Mouse (Mus musculus) heart, embryonic 16.5 days (tissue): ENCODE data around the gene Rnd2. TPM values are rescaled to one million over a fixed set of nuclear protein-coding genes. Genes with fewer than 3 reads are reported as not detected.
A peak's percentile ranks its signal among the peaks of the same experiment; 100 is the strongest.
"Not testable (repeated sequence)": the region's sequence is repeated elsewhere in the genome, so short reads cannot be mapped to it uniquely, and the experiment has no call there.

Source experiments
- ATAC-seq: fragments of 200-750 bp; cut with Nextera tagmentation; replicated peaks from 2 replicates; pipeline ENCODE4 v1.8.0; 2017; ENCODE audit warnings: moderate number of reproducible peaks; ENCODE audit not compliant: insufficient read depth, low FRiP score; ENCODE audit errors: extremely low read depth
- H3K27ac ChIP-seq: fragments of 300-500 bp; sonication (generic); 2 replicates; pipeline ENCODE4 v1.5.1; 2014; ENCODE audit warnings: mild to moderate bottlenecking, low read length, control low read depth, moderate library complexity
- H3K27me3 ChIP-seq: fragments of 300-500 bp; sonication (generic); 2 replicates; pipeline ENCODE4 v1.6.1; 2014; ENCODE audit warnings: low read length, mixed read lengths; ENCODE audit not compliant: control insufficient read depth, insufficient read depth
- H3K36me3 ChIP-seq: fragments of 300-500 bp; sonication (generic); 2 replicates; pipeline ENCODE4 v1.6.1; 2014; ENCODE audit not compliant: control insufficient read depth, insufficient read depth
- H3K4me1 ChIP-seq: fragments of 300-500 bp; sonication (generic); 2 replicates; pipeline ENCODE4 v1.6.1; 2014; ENCODE audit warnings: low read length, mixed read lengths; ENCODE audit not compliant: control insufficient read depth, insufficient read depth
- H3K4me2 ChIP-seq: fragments of 300-500 bp; sonication (generic); 2 replicates; pipeline ENCODE4 v1.6.1; 2014; ENCODE audit warnings: low read depth, mild to moderate bottlenecking, control low read depth, low read length
- H3K4me3 ChIP-seq: fragments of 300-500 bp; sonication (generic); 2 replicates; pipeline ENCODE4 v1.5.1; 2014; ENCODE audit warnings: mild to moderate bottlenecking, control low read depth, low read length
- H3K9ac ChIP-seq: fragments of 300-500 bp; sonication (generic); 2 replicates; pipeline ENCODE4 v1.6.1; 2014; ENCODE audit warnings: low read length, control low read depth
- H3K9me3 ChIP-seq: fragments of 300-500 bp; sonication (generic); replicated peaks from 2 replicates; pipeline ENCODE4 v1.6.1; 2016; ENCODE audit warnings: low read length; ENCODE audit not compliant: control insufficient read depth
- WGBS: fragments of 180-500 bp; shearing (Covaris S2); extraction: QIAGEN DNeasy Blood & Tissue Kit; methylation state at CpG from one replicate; pipeline ENCODE4 v1.1.7; 2014; 5-methylcytosine and 5-hydroxymethylcytosine counted together
- polyA plus RNA-seq: library from polyadenylated mRNA; unstranded; fragments of >200 nt; fragmentation: Nextera tagmentation; extraction: Ambion mirVana; gene quantifications from 2 replicates; pipeline ENCODE4 v1.2.1, GENCODE M21; 2015

Gene Rnd2
- polyA plus RNA-seq, 1 experiment from 2014 or later, result 7.9 TPM

DNA sequence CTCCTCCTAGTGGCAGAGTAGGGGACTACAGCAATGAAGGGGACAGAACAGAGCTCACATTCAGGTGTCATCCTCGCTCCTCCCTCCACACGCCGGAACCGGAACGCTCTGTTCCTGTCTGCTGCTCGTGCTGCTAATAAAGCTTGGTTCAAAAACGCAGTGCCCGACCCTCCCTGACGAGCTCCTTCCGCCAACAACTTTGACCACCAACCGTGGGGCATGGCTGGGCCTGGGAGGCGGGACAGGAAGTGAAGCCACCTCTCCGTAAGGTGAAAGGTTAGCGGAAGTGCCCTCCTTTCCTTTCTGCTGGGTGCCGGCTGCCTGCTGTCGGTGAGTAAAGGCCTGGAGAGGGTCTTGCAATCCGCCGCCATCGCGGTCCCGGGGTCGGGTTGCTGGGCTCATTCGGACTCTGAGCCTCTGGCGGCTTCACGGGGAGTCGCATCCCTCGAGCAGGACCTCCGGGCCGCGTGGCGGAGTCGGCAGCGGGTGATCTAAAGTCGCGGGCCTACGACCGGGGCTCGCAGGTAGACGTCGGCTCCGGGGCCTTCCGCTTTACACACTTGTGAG lies 22.6 kb upstream of the Rnd2 start, which contains the start of gene Rpl27:
TSS of gene Rpl27 (plus strand) at position 172 of the 567 bp plus-strand sequence.
- Histone ChIP-seq H3K27ac (peak within 1 kb of the TSS; percentile 91), H3K4me1 (peaks cover 7% of the 10 kb centered on the region), H3K4me2 (peak within 1 kb of the TSS; percentile 76), H3K36me3 (peaks cover 20% of the 10 kb centered on the region), H3K27me3 (no peaks in the 10 kb centered on the region), H3K9me3 (no peaks in the 10 kb centered on the region), H3K9ac (peak within 1 kb of the TSS; percentile 95), H3K4me3 (peak within 1 kb of the TSS; percentile 91)
- under 1% methylated on average over 42 of the region's 42 CpGs for WGBS
- ATAC-seq, result peak; percentile 99

- WGBS, result under 1% methylated on average over 14 of the region's 14 CpGs
- Histone ChIP-seq H3K4me2 (peak overlapping the region; percentile 76), H3K4me3 (peak overlapping the region; percentile 91), H3K27me3 (no peaks in the 10 kb centered on the region), H3K9me3 (no peaks in the 10 kb centered on the region), H3K4me1 (peaks cover 7% of the 10 kb centered on the region), H3K27ac (peak overlapping the region; percentile 91), H3K9ac (peak overlapping the region; percentile 95), H3K36me3 (peaks cover 20% of the 10 kb centered on the region)
- no peak for ATAC-seq
These were observed 22.0 kb upstream of the Rnd2 start for GRCm38 (mm10) chr11:101442760-101443159.

DNA sequence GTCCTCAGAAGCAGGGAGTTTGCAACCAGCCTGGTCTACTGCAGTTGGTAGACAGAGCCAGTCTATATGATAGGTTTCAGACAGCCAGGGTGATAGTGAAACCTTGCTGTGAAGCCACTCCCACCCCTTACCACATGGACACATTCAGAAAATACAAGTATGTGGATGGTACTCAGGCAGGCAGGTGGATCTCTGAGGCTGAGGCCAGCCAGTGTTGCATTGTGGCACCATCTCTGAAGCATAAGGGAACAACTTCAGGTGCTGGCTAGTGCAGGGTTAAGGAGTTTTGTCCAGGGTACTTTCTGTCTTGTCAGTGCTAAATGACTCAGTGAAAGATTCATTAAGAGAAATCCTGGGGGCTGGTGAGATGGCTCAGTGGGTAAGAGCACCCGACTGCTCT lies 18.5 kb upstream of the Rnd2 start:
- Histone ChIP-seq H3K9me3 (no peaks in the 10 kb centered on the region), H3K4me1 (peaks cover 10% of the 10 kb centered on the region), H3K27ac (no peak overlapping the region), H3K36me3 (peaks cover 20% of the 10 kb centered on the region), H3K27me3 (no peaks in the 10 kb centered on the region), H3K4me2 (no peak overlapping the region), H3K9ac (no peak overlapping the region), H3K4me3 (no peak overlapping the region)
- ATAC-seq, result no peak
- 81% methylated on average over 1 of the region's 1 CpGs for WGBS

DNA sequence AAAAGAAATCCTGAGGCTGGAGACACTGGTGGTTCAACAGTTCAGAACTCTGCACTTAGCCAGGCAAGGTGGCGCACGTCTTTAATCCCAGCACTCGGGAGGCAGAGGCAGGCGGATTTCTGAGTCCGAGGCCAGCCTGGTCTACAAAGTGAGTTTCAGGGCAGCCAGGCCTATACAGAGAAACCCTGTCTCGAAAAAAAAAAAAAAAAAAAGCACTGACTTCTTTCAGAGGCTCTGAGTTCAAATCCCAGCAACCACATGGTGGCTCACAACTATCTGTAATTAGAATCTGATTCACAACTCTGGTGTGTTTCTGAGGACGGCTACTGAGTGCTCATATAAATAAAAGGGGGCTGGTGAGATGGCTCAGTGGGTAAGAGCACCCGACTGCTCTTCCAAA lies 17.9 kb upstream of the Rnd2 start:
- WGBS, result 90% methylated on average over 8 of the region's 8 CpGs
- ATAC-seq, result not testable (repeated sequence)

DNA sequence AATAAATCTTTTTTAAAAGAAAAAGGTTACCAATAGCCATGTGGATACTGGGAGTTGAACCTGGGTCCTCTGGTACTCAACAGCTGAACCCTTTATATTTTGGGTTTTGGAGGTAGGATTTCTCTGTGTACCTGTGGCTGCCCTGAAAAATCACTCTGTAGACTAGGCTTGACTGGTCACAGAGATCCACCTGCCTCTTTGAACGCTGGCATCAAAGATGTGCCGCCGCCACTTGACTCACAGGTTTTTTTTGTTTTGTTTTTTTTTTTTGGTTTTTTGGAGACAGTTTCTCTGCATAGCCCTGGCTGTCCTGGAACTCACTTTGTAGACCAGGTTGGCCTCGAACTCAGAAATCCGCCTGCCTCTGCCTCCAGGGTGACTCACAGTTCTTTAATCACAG lies 17.0 kb upstream of the Rnd2 start:
- H3K4me3 ChIP-seq, result peak overlapping the region; percentile 62
- H3K27me3 ChIP-seq, result no peaks in the 10 kb centered on the region
- peak overlapping the region; percentile 59 for H3K9ac ChIP-seq
- peaks cover 12% of the 10 kb centered on the region for H3K4me1 ChIP-seq
- no peaks in the 10 kb centered on the region for H3K9me3 ChIP-seq
- 79% methylated on average over 5 of the region's 5 CpGs for WGBS
- H3K27ac ChIP-seq, result peak overlapping the region; percentile 87
- no peak for ATAC-seq
- peak overlapping the region; percentile 56 for H3K4me2 ChIP-seq
- H3K36me3 ChIP-seq, result peaks cover 20% of the 10 kb centered on the region

More for the DNA sequence above, 17.9 kb upstream of the Rnd2 start:
- not testable (repeated sequence) for H3K27ac ChIP-seq, H3K9me3 ChIP-seq, H3K4me1 ChIP-seq, H3K27me3 ChIP-seq, H3K4me3 ChIP-seq, H3K4me2 ChIP-seq, H3K9ac ChIP-seq
- peaks cover 20% of the 10 kb centered on the region for H3K36me3 ChIP-seq

DNA sequence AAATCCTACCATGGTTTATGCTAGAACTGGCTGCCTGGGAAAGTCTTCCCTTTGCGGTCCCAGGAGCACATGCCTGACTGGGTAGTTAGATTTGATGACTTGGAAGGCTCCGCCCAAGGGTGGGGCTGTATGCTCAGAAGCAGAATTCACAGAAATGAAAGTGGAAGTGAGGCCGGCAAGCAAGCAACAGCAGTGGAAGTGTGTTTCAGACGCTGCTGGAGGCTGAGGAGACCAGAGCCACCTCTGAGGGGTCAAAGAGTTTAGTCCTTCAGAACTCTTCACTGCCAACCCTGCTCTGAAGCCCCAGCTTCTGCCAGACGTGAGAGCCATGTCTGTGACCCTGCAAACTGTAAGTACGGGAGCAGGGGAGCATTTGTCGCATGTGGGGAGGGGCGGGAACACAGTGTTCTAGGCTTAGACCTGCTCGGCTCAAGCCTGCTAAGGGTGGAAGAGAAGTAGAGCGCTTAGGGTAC lies 16.5 kb upstream of the Rnd2 start, which contains the start of gene Ifi35:
TSS of gene Ifi35 (plus strand) at position 134 of the 473 bp plus-strand sequence.
- peak; percentile 84 for ATAC-seq
- Histone ChIP-seq H3K4me3 (peak within 1 kb of the TSS; percentile 62), H3K27ac (peak within 1 kb of the TSS; percentile 87), H3K9ac (peak within 1 kb of the TSS; percentile 59), H3K36me3 (peaks cover 20% of the 10 kb centered on the region), H3K4me2 (peak within 1 kb of the TSS; percentile 56), H3K4me1 (peaks cover 8% of the 10 kb centered on the region), H3K9me3 (no peaks in the 10 kb centered on the region), H3K27me3 (no peaks in the 10 kb centered on the region)
- 14% methylated on average over 10 of the region's 10 CpGs for WGBS

DNA sequence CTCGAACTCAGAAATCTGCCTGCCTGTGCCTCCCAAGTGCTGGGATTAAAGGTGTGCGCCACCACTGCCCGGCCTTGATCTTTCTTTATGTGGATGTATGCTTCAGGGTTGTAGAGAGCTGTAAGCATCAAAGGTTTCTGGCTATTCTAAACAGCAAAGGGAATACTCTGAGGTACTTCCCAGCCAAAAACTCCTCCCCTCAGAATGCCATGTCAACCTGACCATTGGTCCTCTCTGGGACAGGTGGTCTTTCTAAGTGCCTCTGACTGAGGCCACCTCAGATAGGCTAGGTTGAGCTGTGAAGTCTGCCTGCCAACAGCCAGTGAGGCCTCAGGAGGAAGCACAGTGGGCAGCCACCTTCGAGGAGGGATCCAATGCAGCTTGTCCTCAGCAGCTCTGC lies 15.9 kb upstream of the Rnd2 start:
- Histone ChIP-seq H3K27ac (peak overlapping the region; percentile 87), H3K9ac (peak overlapping the region; percentile 59)
- ATAC-seq, result no peak; the same call in 1 of the 2 replicates

DNA sequence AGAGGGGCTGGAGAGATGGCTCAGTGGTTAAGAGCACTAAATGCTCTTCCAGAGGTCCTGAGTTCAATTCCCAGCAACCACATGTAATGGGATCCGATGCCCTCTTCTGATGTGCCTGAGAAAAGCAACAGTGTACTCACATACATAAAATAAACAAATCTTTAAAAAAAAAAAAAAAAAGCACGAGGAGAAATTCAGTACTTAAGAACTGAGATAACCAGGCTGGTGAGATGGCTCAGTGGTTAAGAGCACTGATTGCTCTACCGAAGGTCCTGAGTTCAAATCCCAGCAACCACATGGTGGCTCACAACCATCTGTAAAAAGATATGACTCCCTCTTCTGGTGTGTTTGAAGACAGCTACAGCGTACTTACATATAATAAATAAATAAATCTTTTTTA lies 15.2 kb upstream of the Rnd2 start:
- H3K4me1 ChIP-seq, H3K27me3 ChIP-seq, ATAC-seq, H3K4me3 ChIP-seq, H3K9me3 ChIP-seq, H3K27ac ChIP-seq, H3K36me3 ChIP-seq, H3K9ac ChIP-seq, H3K4me2 ChIP-seq: not testable (repeated sequence)
- WGBS, result 81% methylated on average over 4 of the region's 4 CpGs

More for the DNA sequence above, 15.9 kb upstream of the Rnd2 start:
- Histone ChIP-seq H3K9me3 (no peaks in the 10 kb centered on the region), H3K4me2 (peak overlapping the region; percentile 56), H3K27me3 (no peaks in the 10 kb centered on the region), H3K4me3 (peak overlapping the region; percentile 62), H3K36me3 (peaks cover 14% of the 10 kb centered on the region), H3K4me1 (peaks cover 4% of the 10 kb centered on the region; the same call in 1 of the 2 replicates)
- 69% methylated on average over 4 of the region's 4 CpGs for WGBS

- 81% methylated on average over 3 of the region's 3 CpGs for WGBS
- H3K27ac ChIP-seq, result no peak overlapping the region
- 0 out of 2 replicates have a peak, but pooled peaks cover 1% of the 10 kb centered on the region for H3K36me3 ChIP-seq
- H3K4me1 ChIP-seq, result peaks cover 4% of the 10 kb centered on the region; the same call in 1 of the 2 replicates
- no peaks in the 10 kb centered on the region for H3K9me3 ChIP-seq
- ATAC-seq, result no peak
- H3K9ac ChIP-seq, result no peak overlapping the region
- no peaks in the 10 kb centered on the region for H3K27me3 ChIP-seq
- H3K4me2 ChIP-seq, result no peak overlapping the region
- no peak overlapping the region for H3K4me3 ChIP-seq
These were observed 14.4 kb upstream of the Rnd2 start for GRCm38 (mm10) chr11:101450394-101450793.
